Mouse (Mus musculus) liver, adult 2 months (tissue): ENCODE measurements around the gene Sh3bp4. TPM values are rescaled to one million over a fixed set of nuclear protein-coding genes. Genes with fewer than 3 reads are reported as not detected.

Experiments used
- DNase-seq: peaks from one replicate; pipeline ENCODE4 v3.0.0-alpha.2; 2011; ENCODE audit warnings: low read depth, low spot score; ENCODE audit errors: extremely low read depth
- H3K27ac ChIP-seq: fragments of 200-500 bp; replicated peaks from 2 replicates; pipeline ENCODE4 v1.5.1; 2012; ENCODE audit warnings: low read depth, mild to moderate bottlenecking, control low read depth, inconsistent platforms, low read length; ENCODE audit not compliant: insufficient read depth
- H3K27me3 ChIP-seq: fragments of 200-500 bp; 2 replicates; pipeline ENCODE4 v1.6.1; 2012; ENCODE audit warnings: mild to moderate bottlenecking, moderate library complexity, low read length, inconsistent platforms; ENCODE audit not compliant: control insufficient read depth, insufficient read depth
- H3K36me3 ChIP-seq: fragments of 200-500 bp; 2 replicates; pipeline ENCODE4 v1.6.1; 2012; ENCODE audit warnings: low read length, inconsistent platforms; ENCODE audit not compliant: control insufficient read depth, insufficient read depth
- H3K4me1 ChIP-seq: fragments of 200-500 bp; 2 replicates; pipeline ENCODE4 v1.6.1; 2011; ENCODE audit warnings: low read length; ENCODE audit not compliant: control insufficient read depth, insufficient read depth
- H3K4me3 ChIP-seq: fragments of 200-500 bp; 2 replicates; pipeline ENCODE4 v1.5.1; 2011; ENCODE audit warnings: low read depth, mild to moderate bottlenecking, control low read depth, low read length, moderate library complexity; ENCODE audit not compliant: insufficient read depth
- H3K79me2 ChIP-seq: fragments of 200-500 bp; 2 replicates; pipeline ENCODE4 v1.6.1; 2012; ENCODE audit warnings: inconsistent platforms, mild to moderate bottlenecking, low read length, moderate library complexity; ENCODE audit not compliant: control insufficient read depth, insufficient read depth
- H3K9ac ChIP-seq: fragments of 200-500 bp; 2 replicates; pipeline ENCODE4 v1.6.1; 2012; ENCODE audit warnings: low read depth, mild to moderate bottlenecking, control low read depth, inconsistent platforms, low read length
- CTCF ChIP-seq: fragments of 200-500 bp; IDR thresholded peaks from 2 replicates; pipeline ENCODE4 v1.5.1; 2011; ENCODE audit warnings: low read depth, low read length, control low read depth
- POLR2A ChIP-seq: fragments of 200-500 bp; IDR thresholded peaks from 2 replicates; pipeline ENCODE4 v1.6.1; 2011; ENCODE audit warnings: low read length, control low read depth; ENCODE audit not compliant: insufficient read depth; ENCODE audit errors: extremely low read depth
- WGBS: fragments of 180-500 bp; shearing (Covaris S2); methylation state at CpG from one replicate; pipeline ENCODE4 v1.1.7; 2018; 5-methylcytosine and 5-hydroxymethylcytosine counted together
- polyA plus RNA-seq: library from polyadenylated mRNA; depleted of rRNA; stranded (reverse); fragments of >200 nt; gene quantifications from 2 replicates; pipeline ENCODE4 v1.2.3, GENCODE M21; 2012
- total RNA-seq: library from RNA; depleted of rRNA; stranded (reverse); fragments of >200 nt; gene quantifications from 2 replicates; pipeline ENCODE4 v1.2.3, GENCODE M21; 2014

Sh3bp4 gene
- total and polyA plus RNA-seq, 2 experiments: 0.45 to 0.46 TPM

DNA sequence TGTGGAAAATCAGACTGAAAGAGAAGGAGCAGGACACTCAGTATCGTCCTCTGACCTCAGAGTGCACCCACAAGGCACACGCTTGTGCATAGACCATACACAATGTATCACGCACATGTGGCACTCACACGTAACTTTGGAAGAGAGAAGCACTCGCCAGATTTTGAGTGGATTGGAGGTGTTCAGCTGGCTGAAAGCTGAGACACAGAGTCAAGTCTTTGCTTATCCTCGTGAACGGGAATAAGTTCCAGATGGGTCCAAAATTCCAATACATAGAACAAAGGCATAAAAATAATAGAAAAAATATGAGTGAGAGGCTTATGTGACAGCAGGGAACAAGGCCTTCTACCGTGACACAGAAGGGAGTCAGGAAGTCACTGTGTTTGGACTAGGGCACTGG, 36.6 kb upstream of the Sh3bp4 start:
- no peaks in the 10 kb centered on the region for H3K27me3 ChIP-seq
- no peak overlapping the region for H3K4me3 ChIP-seq
- H3K9ac ChIP-seq: no peak overlapping the region
- no peaks in the 10 kb centered on the region for H3K36me3 ChIP-seq
- TF ChIP-seq CTCF (no peak), POLR2A (no peak)
- DNase-seq: no peak
- no peak overlapping the region for H3K27ac ChIP-seq
- WGBS: 89% methylated on average over 8 of the region's 8 CpGs
- no peaks in the 10 kb centered on the region for H3K4me1 ChIP-seq
- no peaks in the 10 kb centered on the region for H3K79me2 ChIP-seq

- Histone ChIP-seq H3K27me3 (no peaks in the 10 kb centered on the region), H3K4me1 (no peaks in the 10 kb centered on the region), H3K27ac (no peak overlapping the region), H3K9ac (no peak overlapping the region), H3K79me2 (no peaks in the 10 kb centered on the region), H3K4me3 (no peak overlapping the region), H3K36me3 (no peaks in the 10 kb centered on the region)
- 80% methylated on average over 4 of the region's 4 CpGs for WGBS
- TF ChIP-seq CTCF: no peak
- TF ChIP-seq POLR2A: no peak
- DNase-seq: no peak
Observed at GRCm38 (mm10) chr1:89034061-89034460, 36.2 kb upstream of the Sh3bp4 start.

DNA sequence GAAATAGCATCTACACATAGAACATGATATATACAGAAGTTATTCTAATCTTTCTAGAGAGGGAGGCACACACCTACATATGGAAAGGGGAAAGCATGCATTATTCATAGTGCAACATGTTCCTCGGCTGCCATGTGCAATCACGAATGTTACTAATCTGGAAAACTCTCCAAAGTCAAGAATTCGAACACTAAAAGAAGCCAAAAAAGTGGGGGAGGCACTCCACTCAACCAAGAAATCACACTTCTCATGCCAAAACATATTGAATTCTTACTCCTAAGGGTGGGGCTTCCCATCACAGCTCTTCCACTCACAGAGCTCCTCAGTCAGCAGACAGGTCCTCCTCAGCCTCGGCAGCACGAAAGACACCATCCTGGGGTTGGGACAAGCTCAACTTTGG, 35.1 kb upstream of the Sh3bp4 start:
- no peak overlapping the region for H3K9ac ChIP-seq
- TF ChIP-seq POLR2A (no peak), CTCF (no peak)
- H3K79me2 ChIP-seq: no peaks in the 10 kb centered on the region
- DNase-seq: no peak
- H3K4me3 ChIP-seq: no peak overlapping the region
- H3K4me1 ChIP-seq: no peaks in the 10 kb centered on the region
- no peaks in the 10 kb centered on the region for H3K27me3 ChIP-seq
- 87% methylated on average over 5 of the region's 5 CpGs for WGBS
- no peak overlapping the region for H3K27ac ChIP-seq
- H3K36me3 ChIP-seq: no peaks in the 10 kb centered on the region

GRCm38 (mm10) chr1:89039836-89040235, 30.4 kb upstream of the Sh3bp4 start:
- no peak for DNase-seq

DNA sequence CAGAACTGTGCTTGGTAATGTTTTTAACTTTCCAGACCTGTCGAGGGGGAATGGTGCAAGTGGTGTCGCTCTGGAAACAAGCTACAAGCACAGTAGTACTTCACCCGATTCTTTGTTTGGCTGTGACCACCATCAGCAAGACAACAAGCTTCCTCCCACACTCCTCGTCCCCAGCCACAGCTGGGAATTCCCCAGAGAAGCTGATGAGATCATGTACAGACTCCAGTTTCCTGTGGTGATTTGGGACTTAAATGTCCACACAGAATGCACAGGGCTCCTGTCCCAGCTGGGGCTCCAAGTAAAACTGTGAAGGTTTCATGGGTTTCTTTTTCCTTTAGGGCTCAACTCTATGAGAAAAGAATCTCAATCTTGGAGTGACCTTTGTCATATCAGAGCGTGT, 28.9 kb upstream of the Sh3bp4 start:
- 70% methylated on average over 5 of the region's 5 CpGs for WGBS
- no peak for DNase-seq
- no peak for TF ChIP-seq CTCF
- TF ChIP-seq POLR2A: no peak

More at GRCm38 (mm10) chr1:89039836-89040235, 30.4 kb upstream of the Sh3bp4 start:
- Histone ChIP-seq H3K4me1 (no peaks in the 10 kb centered on the region), H3K79me2 (no peaks in the 10 kb centered on the region), H3K27me3 (no peaks in the 10 kb centered on the region), H3K36me3 (no peaks in the 10 kb centered on the region), H3K9ac (no peak overlapping the region), H3K4me3 (no peak overlapping the region), H3K27ac (no peak overlapping the region)
- TF ChIP-seq POLR2A: no peak
- no peak for TF ChIP-seq CTCF
- WGBS: 73% methylated on average over 2 of the region's 2 CpGs

DNA sequence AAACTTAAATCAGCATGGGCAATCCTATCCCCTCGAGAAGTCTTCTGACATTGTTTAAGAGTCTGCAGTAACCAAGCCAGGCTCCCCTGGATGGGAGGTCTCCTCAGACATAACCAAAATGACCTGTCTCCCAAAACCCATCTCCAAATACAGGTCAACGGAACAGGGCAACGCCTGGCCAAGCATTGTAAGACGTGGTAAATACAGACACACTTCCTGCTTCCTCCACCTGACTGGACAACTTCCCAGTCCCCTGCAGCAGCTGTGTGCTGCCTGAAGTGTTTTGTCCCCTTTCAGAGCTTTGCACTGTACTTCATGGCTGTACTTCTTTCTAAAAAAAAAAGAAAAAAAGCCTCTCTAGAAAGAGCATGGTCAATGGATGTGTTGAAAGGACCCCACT, 28.1 kb upstream of the Sh3bp4 start:
- no peaks in the 10 kb centered on the region for H3K36me3 ChIP-seq
- H3K79me2 ChIP-seq: no peaks in the 10 kb centered on the region
- 79% methylated on average over 4 of the region's 4 CpGs for WGBS
- no peak overlapping the region for H3K4me3 ChIP-seq
- H3K9ac ChIP-seq: no peak overlapping the region
- no peak for DNase-seq
- no peak for TF ChIP-seq CTCF
- TF ChIP-seq POLR2A: no peak
- no peaks in the 10 kb centered on the region for H3K27me3 ChIP-seq
- no peak overlapping the region for H3K27ac ChIP-seq
- H3K4me1 ChIP-seq: no peaks in the 10 kb centered on the region

More for the DNA sequence above, 28.9 kb upstream of the Sh3bp4 start:
- Histone ChIP-seq H3K4me3 (no peak overlapping the region), H3K4me1 (no peaks in the 10 kb centered on the region), H3K36me3 (no peaks in the 10 kb centered on the region), H3K9ac (no peak overlapping the region), H3K79me2 (no peaks in the 10 kb centered on the region), H3K27ac (no peak overlapping the region), H3K27me3 (no peaks in the 10 kb centered on the region)
